Mouse (Mus musculus) left cerebral cortex, adult 2 months (tissue): Measurements from ENCODE around the gene Scgb1c1. TPM values are rescaled to one million over a fixed set of nuclear protein-coding genes. Genes with fewer than 3 reads are reported as not detected.

Source experiments
- DNase-seq, 2 experiments: peaks; one replicate each; pipeline ENCODE4 v3.0.0; 2021 to 2022; ENCODE audit warnings: low spot score in 2 of 2, mixed read lengths in 1 of 2; ENCODE audit errors: extremely low spot score in 1 of 2
- H3K27ac ChIP-seq: fragments of 200-600 bp; 2 replicates; pipeline ENCODE4 v1.8.1; 2022
- H3K4me3 ChIP-seq: fragments of 200-600 bp; 2 replicates; pipeline ENCODE4 v1.8.1; 2022
- CTCF ChIP-seq: fragments of 200-600 bp; IDR thresholded peaks from 2 replicates; pipeline ENCODE4 v1.8.1; 2022; ENCODE audit warnings: antibody characterized with exemption, mild to moderate bottlenecking, moderate library complexity
- intact Hi-C: fragments of 180-260 bp; cut with DNase I; formaldehyde crosslinking; loops from one replicate; pipeline ENCODE4 v1.15.1; 2025
- long read RNA-seq, 2 experiments: library from polyadenylated mRNA; stranded (forward); transcript quantifications; one replicate each; pipeline ENCODE4 v2.0.0; 2021; ENCODE audit warnings: borderline mapping rate in 2 of 2
- total RNA-seq, 2 experiments: library from RNA; stranded (reverse); gene quantifications; 2 replicates each; pipeline ENCODE4 v1.2.3; 2021

Scgb1c1 gene
- total RNA-seq = not detected
- long read RNA-seq, experiment 1 = 0 reads
- long read RNA-seq, experiment 2 = 0 reads

DNA sequence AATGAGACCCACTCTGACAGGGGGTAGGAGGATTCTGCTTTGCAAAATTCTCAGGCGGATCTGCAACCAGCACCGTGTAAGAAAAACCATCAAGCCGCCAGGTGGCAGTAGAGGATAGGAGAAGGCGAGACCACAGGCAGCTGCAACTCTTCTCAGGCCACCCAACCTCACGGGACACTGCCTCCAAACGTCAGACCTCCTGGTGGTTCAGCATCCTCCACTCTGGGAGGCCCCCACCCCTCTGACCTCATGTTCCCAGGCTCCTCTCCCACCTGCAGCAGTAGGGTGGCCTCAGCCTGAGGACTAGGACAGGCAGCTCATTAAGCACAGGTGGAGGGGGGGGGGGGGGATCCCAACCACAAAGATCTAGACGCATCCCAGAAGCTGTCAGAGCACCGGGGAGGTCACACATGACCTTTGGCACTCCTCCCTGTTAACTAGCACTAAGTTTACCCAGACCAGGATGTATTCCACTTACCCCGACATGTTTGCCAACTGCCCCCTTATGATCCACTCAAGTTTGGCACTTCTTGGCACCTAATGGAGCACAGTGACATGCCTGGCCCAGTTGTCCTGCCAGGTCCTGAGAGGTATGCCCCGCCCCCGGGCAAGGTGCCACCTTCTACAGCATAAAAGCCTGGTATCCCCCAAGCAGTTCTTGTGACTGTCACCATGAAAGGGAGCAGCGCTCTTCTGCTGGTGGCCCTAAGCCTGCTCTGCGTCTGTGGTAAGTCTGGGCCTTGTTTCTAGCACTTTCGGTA lies at the start of gene Scgb1c1:
Scgb1c1 (plus strand) TSS at position 643 of the 761 bp plus-strand sequence.
- intact Hi-C loops = loop anchor here (1.0 to 5.0 kb wide), 4 partner anchors 37 to 331 kb away; partner anchors contain the start of genes Psmd13 and Sirt3
- TF ChIP-seq CTCF = peak; percentile 89
- Histone ChIP-seq H3K27ac (no peak within 1 kb of the TSS), H3K4me3 (no peak within 1 kb of the TSS)
- DNase-seq = peak; percentile 86 to 93

GRCm38 (mm10) chr7:140797619-140798018 lies 47.7 kb upstream of the Scgb1c1 start:
- H3K4me3 ChIP-seq = no peak overlapping the region
- no peak for DNase-seq
- no peak overlapping the region for H3K27ac ChIP-seq
- intact Hi-C loops = no loop called here
- TF ChIP-seq CTCF = no peak

DNA sequence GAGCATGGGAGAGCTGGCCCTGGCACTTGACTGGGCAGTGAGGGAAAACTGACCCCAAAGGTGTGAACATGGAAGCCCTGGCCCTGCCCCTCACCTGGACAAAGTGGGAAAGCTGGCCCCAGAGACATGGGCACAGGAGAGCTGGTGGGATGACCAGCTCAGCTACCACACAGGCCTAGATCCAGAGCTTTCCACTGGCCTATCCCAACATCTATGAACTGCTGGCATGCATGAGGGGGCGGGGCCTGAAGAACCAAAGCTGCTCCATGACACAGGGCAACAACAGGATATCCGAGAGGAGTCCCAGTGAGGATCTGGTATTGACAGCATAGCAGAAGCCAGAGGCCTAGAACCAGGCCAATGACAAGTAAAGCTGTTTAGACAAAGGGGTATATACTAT lies 47.1 kb upstream of the Scgb1c1 start:
- intact Hi-C loops = no loop called here
- no peak overlapping the region for H3K27ac ChIP-seq
- no peak overlapping the region for H3K4me3 ChIP-seq
- DNase-seq = no peak
- TF ChIP-seq CTCF = no peak

- no peak for DNase-seq
- Histone ChIP-seq H3K27ac (no peak overlapping the region), H3K4me3 (no peak overlapping the region)
- TF ChIP-seq CTCF = no peak
- intact Hi-C loops = loop anchor here (10.0 kb wide), 1 partner anchor 618 kb away; no protein-coding TSS in a partner anchor
Observed at GRCm38 (mm10) chr7:140802629-140803028, 42.7 kb upstream of the Scgb1c1 start.

DNA sequence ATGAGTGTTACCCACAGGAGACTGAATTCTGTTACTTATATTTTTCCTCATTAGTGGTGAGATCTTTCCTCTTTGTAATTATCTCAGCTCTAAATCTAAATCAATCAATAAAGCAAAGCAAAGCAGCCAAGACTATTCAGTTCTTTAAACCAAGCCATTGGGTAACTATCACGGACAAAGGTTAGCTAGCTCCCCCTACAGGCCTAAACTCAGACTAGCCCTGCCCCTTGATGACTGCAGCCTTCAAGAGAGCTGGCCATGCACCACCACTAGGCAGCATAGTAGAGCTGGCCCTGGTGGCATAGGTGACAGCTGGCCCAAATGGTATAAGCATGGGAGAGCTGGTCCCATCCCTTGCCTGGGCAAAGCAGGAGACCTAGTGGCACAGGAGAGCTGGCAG lies 39.6 kb upstream of the Scgb1c1 start:
- no peak overlapping the region for H3K27ac ChIP-seq
- H3K4me3 ChIP-seq = no peak overlapping the region
- DNase-seq = peak; percentile 52 to 59
- intact Hi-C loops = loop anchor here (5.0 to 10.0 kb wide), 2 partner anchors 621 to 653 kb away; partner anchors contain the start of gene Sprn
- peak; percentile 81 for TF ChIP-seq CTCF

DNA sequence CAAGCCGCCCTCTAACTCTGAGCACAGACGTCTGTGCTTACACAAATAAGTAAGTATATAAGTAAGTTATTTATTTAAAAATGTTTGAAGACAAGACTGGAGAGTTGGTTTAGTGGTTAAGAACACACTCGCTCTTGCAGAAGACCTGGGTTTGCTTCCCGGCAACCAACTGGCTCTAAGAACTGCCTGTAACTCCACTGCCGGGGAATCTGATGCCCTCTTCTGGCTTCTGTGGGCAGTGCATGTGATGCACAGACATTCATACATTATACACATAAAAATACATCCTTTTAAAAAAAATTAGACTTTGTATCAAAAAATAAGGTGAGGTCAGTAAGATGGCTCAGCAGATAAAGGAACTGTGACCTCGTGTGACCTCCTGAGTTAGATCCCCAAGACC lies 34.9 kb upstream of the Scgb1c1 start:
- peak; percentile 23; the same call in 1 of the 2 replicates for TF ChIP-seq CTCF
- H3K27ac ChIP-seq = no peak overlapping the region
- no peak for DNase-seq

DNA sequence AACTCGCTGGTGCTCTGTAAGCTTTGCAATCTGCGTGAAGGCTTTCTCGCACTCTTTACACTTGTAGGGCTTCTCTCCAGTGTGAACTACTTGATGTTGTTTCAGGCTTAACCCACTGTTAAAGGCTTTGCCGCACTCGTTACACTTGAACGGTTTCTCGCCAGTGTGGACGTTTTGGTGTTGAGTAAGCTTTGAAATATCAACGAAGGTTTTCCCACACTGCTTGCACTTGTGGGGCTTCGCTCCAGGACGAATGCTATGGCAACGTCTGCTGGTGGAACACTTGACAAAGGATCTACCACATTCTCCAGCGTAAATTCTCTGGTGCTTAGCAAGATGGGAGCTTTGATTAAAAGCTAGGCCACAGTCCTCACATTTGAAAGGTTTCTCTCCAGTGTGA lies 33.6 kb upstream of the Scgb1c1 start:
- DNase-seq = no peak
- Histone ChIP-seq H3K27ac (peak overlapping the region; percentile 40; the same call in 1 of the 2 replicates), H3K4me3 (no peak overlapping the region)
- intact Hi-C loops = no loop called here
- no peak for TF ChIP-seq CTCF

More for the DNA sequence above, 34.9 kb upstream of the Scgb1c1 start:
- intact Hi-C loops = no loop called here
- H3K4me3 ChIP-seq = no peak overlapping the region

GRCm38 (mm10) chr7:140812850-140813249 lies 32.5 kb upstream of the Scgb1c1 start:
- no peak for TF ChIP-seq CTCF
- H3K4me3 ChIP-seq = no peak overlapping the region
- DNase-seq = no peak
- intact Hi-C loops = no loop called here
- no peak overlapping the region for H3K27ac ChIP-seq

GRCm38 (mm10) chr7:140820173-140820572 lies 25.2 kb upstream of the Scgb1c1 start:
- TF ChIP-seq CTCF = no peak
- Histone ChIP-seq H3K4me3 (no peak overlapping the region), H3K27ac (no peak overlapping the region)
- no peak for DNase-seq
- intact Hi-C loops = no loop called here

DNA sequence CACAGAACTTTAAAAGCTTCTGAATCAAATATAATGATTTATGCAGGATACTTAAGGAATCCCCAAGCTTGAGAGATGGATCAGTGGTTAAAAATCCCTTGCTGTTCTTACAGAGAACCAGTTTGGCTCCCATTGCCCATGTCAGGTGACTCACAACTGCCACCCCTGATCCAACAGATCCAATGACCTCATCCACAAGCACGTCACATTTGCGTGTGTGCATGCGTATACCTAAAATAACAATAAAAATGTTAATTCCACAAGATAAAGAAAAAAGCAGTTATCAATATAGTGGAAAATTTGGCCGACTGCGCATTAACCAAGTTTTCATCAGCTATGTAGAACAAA lies 24.1 kb upstream of the Scgb1c1 start:
- H3K4me3 ChIP-seq = peak overlapping the region; percentile 49
- intact Hi-C loops = no loop called here
- DNase-seq = no peak
- peak overlapping the region; percentile 93 for H3K27ac ChIP-seq
- no peak for TF ChIP-seq CTCF

DNA sequence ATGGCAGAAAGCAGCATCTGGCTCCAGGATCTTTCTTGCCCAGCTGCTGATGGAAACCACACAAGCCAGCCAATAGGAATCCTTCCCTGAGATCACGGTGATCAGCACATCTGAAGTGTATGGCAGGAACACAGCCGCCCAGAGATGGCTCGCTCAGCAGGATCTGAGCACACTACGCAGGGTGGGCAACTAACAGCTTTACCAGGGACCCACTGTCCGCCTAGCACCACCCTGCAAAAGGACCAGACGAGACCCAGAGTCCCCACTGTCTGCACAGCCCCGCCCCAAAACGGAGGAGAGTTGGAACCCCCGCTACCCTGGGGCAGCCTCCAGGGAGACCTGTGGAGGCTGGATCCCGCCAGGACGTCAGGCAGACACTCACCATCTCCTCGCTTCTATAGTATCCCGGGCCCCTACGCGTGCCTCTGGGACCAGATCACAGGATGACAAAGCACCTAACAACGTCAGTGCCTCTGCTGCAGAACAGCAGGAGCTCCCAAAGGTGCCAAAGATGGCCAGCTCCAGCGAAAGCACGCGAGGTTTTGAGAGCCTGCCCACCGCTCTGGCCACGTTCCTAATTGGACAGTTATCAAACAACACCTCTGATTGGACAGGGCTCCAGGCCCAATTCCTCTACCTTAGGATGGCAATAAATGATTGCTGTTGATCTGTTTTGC lies 23.6 kb upstream of the Scgb1c1 start, which contains the start of gene Zfp941:
Zfp941 (minus strand) TSS at position 526 of the 677 bp plus-strand sequence.
- no peak for TF ChIP-seq CTCF
- intact Hi-C loops = no loop called here
- H3K27ac ChIP-seq = peak within 1 kb of the TSS; percentile 93
- DNase-seq = peak; percentile 67 to 68
- peak within 1 kb of the TSS; percentile 49 for H3K4me3 ChIP-seq

DNA sequence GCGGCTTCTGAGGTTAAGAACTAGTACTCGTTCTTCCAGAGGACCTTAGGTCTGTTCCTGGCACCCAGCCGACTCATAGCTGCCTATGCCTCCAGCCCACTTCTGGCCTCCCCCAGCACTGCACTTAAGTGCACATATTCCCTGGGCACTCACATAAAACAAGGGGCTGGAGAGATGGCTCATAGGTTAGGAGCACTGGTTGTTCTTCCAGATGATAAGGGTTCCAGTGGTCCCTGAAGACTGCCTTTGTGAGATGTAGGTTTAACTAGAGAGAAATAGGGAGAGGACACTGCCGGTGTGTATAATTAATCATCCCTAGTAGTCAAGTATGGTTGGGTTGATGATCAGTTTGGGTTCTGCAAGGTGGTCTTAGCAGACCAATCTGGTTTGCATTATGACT lies 22.6 kb upstream of the Scgb1c1 start:
- H3K27ac ChIP-seq = no peak overlapping the region; the same call in 1 of the 2 replicates
- no peak for TF ChIP-seq CTCF
- DNase-seq = no peak
- intact Hi-C loops = no loop called here
- H3K4me3 ChIP-seq = no peak overlapping the region
